Mouse (Mus musculus) lung, embryonic 16.5 days (tissue): ENCODE measurements around the gene Vcl. TPM values are rescaled to one million over a fixed set of nuclear protein-coding genes. Genes with fewer than 3 reads are reported as not detected.
A peak's percentile ranks its signal among the peaks of the same experiment; 100 is the strongest.

Experiments used
- ATAC-seq: fragments of 200-750 bp; cut with Nextera tagmentation; 2 replicates; pipeline ENCODE4 v1.8.0; 2017; ENCODE audit warnings: low read depth, mild to moderate bottlenecking, moderate library complexity
- H3K27ac ChIP-seq: fragments of 300-500 bp; sonication (generic); 2 replicates; pipeline ENCODE4 v1.5.1; 2014; ENCODE audit warnings: mild to moderate bottlenecking, control low read depth, low read length
- H3K27me3 ChIP-seq: fragments of 300-500 bp; sonication (generic); 2 replicates; pipeline ENCODE4 v1.6.1; 2014; ENCODE audit warnings: low read depth, low read length, mixed read lengths; ENCODE audit not compliant: control insufficient read depth, insufficient read depth
- H3K36me3 ChIP-seq: fragments of 300-500 bp; sonication (generic); 2 replicates; pipeline ENCODE4 v1.6.1; 2014; ENCODE audit warnings: low read length; ENCODE audit not compliant: control insufficient read depth, insufficient read depth
- H3K4me1 ChIP-seq: fragments of 300-500 bp; sonication (generic); replicated peaks from 2 replicates; pipeline ENCODE4 v1.6.1; 2014; ENCODE audit warnings: low read length, mixed read lengths; ENCODE audit not compliant: control insufficient read depth, insufficient read depth
- H3K4me2 ChIP-seq: fragments of 300-500 bp; sonication (generic); 2 replicates; pipeline ENCODE4 v1.6.1; 2014; ENCODE audit warnings: low read depth, low read length, control low read depth
- H3K4me3 ChIP-seq: fragments of 300-500 bp; sonication (generic); 2 replicates; pipeline ENCODE4 v1.5.1; 2014; ENCODE audit warnings: mild to moderate bottlenecking, low read length, control low read depth
- H3K9ac ChIP-seq: fragments of 300-500 bp; sonication (generic); 2 replicates; pipeline ENCODE4 v1.6.1; 2014; ENCODE audit warnings: low read length, control low read depth
- H3K9me3 ChIP-seq: fragments of 300-500 bp; sonication (generic); 2 replicates; pipeline ENCODE4 v1.6.1; 2016; ENCODE audit warnings: low read length; ENCODE audit not compliant: control insufficient read depth
- WGBS: fragments of 180-500 bp; shearing (Covaris S2); extraction: QIAGEN DNeasy Blood & Tissue Kit; methylation state at CpG from one replicate; pipeline ENCODE4 v1.1.7; 2014; 5-methylcytosine and 5-hydroxymethylcytosine counted together
- polyA plus RNA-seq: library from polyadenylated mRNA; unstranded; fragments of >200 nt; fragmentation: Nextera tagmentation; extraction: Ambion mirVana; gene quantifications from 2 replicates; pipeline ENCODE4 v1.2.1, GENCODE M21; 2015

Gene Vcl
- polyA plus RNA-seq, 1 experiment from 2014 or later: 72.3 TPM

- 34% methylated on average over 7 of the region's 7 CpGs for WGBS
- peak overlapping the region; percentile 74 for H3K9ac ChIP-seq
- peak overlapping the region; percentile 71 for H3K27ac ChIP-seq
- H3K4me2 ChIP-seq: peak overlapping the region; percentile 70
- no peaks in the 10 kb centered on the region for H3K9me3 ChIP-seq
- peak overlapping the region; percentile 76 for H3K4me3 ChIP-seq
- ATAC-seq: peak; percentile 13; the same call in 1 of the 2 replicates
- H3K4me1 ChIP-seq: peaks cover 25% of the 10 kb centered on the region
- H3K27me3 ChIP-seq: no peaks in the 10 kb centered on the region
- H3K36me3 ChIP-seq: no peaks in the 10 kb centered on the region
These were observed 147.4 kb downstream of the Vcl start for GRCm38 (mm10) chr14:21076501-21077194.

GRCm38 (mm10) chr14:21077939-21078338, 148.7 kb downstream of the Vcl start:
- Histone ChIP-seq H3K4me3 (no peak overlapping the region), H3K27ac (no peak overlapping the region), H3K4me2 (no peak overlapping the region; the same call in 1 of the 2 replicates)

GRCm38 (mm10) chr14:21078511-21078910, 149.3 kb downstream of the Vcl start:
- ATAC-seq: no peak

More at GRCm38 (mm10) chr14:21077939-21078338, 148.7 kb downstream of the Vcl start:
- Histone ChIP-seq H3K9ac (no peak overlapping the region), H3K4me1 (peaks cover 29% of the 10 kb centered on the region), H3K36me3 (no peaks in the 10 kb centered on the region), H3K9me3 (no peaks in the 10 kb centered on the region), H3K27me3 (no peaks in the 10 kb centered on the region)
- WGBS: 67% methylated on average over 4 of the region's 4 CpGs
- ATAC-seq: no peak

GRCm38 (mm10) chr14:21082823-21083222, 153.6 kb downstream of the Vcl start:
- Histone ChIP-seq H3K9ac (no peak overlapping the region), H3K27me3 (no peaks in the 10 kb centered on the region), H3K4me2 (no peak overlapping the region), H3K9me3 (no peaks in the 10 kb centered on the region), H3K27ac (no peak overlapping the region), H3K4me3 (no peak overlapping the region), H3K4me1 (peaks cover 30% of the 10 kb centered on the region), H3K36me3 (no peaks in the 10 kb centered on the region)
- no peak for ATAC-seq
- 68% methylated on average over 1 of the region's 1 CpGs for WGBS

More at GRCm38 (mm10) chr14:21078511-21078910, 149.3 kb downstream of the Vcl start:
- Histone ChIP-seq H3K9ac (no peak overlapping the region), H3K9me3 (no peaks in the 10 kb centered on the region), H3K36me3 (no peaks in the 10 kb centered on the region), H3K27me3 (no peaks in the 10 kb centered on the region), H3K4me1 (peaks cover 29% of the 10 kb centered on the region), H3K4me3 (no peak overlapping the region), H3K4me2 (no peak overlapping the region), H3K27ac (no peak overlapping the region)

Other genes with a start within 250 kb of the Vcl start
- gene Fut11, start 234.4 kb upstream of the Vcl start, polyA plus RNA-seq: 29.4 and 30.7 TPM in 2 replicates
- gene Chchd1, start 226.4 kb upstream of the Vcl start, polyA plus RNA-seq: 191 and 192 TPM in 2 replicates
- gene Zswim8, start 221.8 kb upstream of the Vcl start, polyA plus RNA-seq: 29.3 and 30.4 TPM in 2 replicates
- 26.6 and 29.9 TPM in 2 replicates for gene Ndst2, start 194.8 kb upstream of the Vcl start, polyA plus RNA-seq
- gene Camk2g, start 135.3 kb upstream of the Vcl start, polyA plus RNA-seq: 33.7 and 37.0 TPM in 2 replicates
- 1.8 and 2.1 TPM in 2 replicates for gene Plau, start 92.7 kb upstream of the Vcl start, polyA plus RNA-seq
- 63.9 and 83.5 TPM in 2 replicates for gene Ap3m1, start 123.1 kb downstream of the Vcl start, polyA plus RNA-seq
- 195 TPM in 2 replicates for gene Adk, start 123.2 kb downstream of the Vcl start, polyA plus RNA-seq